Mouse (Mus musculus): Measurements from ENCODE around the gene Srgap1. TPM values are rescaled to one million over a fixed set of nuclear protein-coding genes. Genes with fewer than 3 reads are reported as not detected.

Srgap1 gene
- polyA plus RNA-seq, 1 experiment from 2014 or later: 1.1 TPM

DNA sequence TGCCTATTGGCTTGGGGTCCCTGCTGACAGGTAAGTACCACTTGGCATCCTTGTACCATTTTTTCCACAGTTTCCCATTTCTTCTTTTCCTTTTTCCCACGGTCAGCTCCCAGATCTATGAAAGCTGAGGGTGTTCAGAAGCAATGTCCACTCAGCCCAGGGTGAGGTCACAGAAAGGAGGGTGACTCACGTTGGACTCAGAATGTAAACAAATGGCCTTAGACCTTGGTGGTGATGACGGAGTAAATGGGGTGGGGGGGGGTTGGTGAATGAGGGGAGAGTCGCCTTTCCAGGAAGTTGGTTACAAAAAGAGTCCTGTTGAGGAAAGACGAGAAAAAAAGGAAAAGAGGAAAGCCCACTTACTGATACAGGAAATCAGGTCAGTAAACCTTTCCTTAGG is 224.4 kb downstream of the Srgap1 start:
- H3K4me2 ChIP-seq (ENCODE audit: low read depth, low read length): no peak overlapping the region
- H3K27ac ChIP-seq (ENCODE audit: low read length): no peak overlapping the region
- no peak overlapping the region for H3K9ac ChIP-seq (ENCODE audit: low read depth, low read length)
- no peaks in the 10 kb centered on the region for H3K36me3 ChIP-seq (ENCODE audit: control insufficient read depth, insufficient read depth)
- no peak overlapping the region for H3K4me3 ChIP-seq (ENCODE audit: low read depth, low read length)
- no peak for ATAC-seq (ENCODE audit: low read depth)
- 35% methylated on average over 5 of the region's 5 CpGs for WGBS (ENCODE audit: insufficient replicate concordance)
- H3K27me3 ChIP-seq (ENCODE audit: control insufficient read depth, insufficient read depth, low read depth, low read length): no peaks in the 10 kb centered on the region
- no peaks in the 10 kb centered on the region for H3K4me1 ChIP-seq (ENCODE audit: control insufficient read depth, low read depth, low read length)
- H3K9me3 ChIP-seq (replicated peaks; ENCODE audit: control insufficient read depth, low read length): no peaks in the 10 kb centered on the region

DNA sequence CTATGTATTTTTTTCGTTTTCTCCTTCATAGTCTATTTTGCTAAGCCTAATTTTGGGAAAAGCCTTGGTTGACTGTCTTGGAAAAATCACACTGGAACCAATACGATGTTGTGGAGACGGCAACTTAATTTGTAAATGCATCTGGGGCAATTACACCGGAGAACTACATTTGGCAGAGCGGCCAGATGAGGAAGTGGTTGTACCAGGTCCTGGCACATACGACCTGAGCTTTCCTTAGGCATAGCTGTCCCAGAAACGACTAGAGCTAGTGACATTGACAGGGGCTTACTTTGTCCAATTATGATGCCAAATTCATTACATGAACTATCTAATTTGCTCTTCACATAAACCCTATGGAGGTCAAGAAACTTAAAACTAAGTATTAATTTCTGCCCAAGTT is 226.3 kb downstream of the Srgap1 start:
- H3K36me3 ChIP-seq (ENCODE audit: control insufficient read depth, insufficient read depth): no peaks in the 10 kb centered on the region
- no peak overlapping the region for H3K4me2 ChIP-seq (ENCODE audit: low read depth, low read length)
- no peak overlapping the region for H3K9ac ChIP-seq (ENCODE audit: low read depth, low read length)
- H3K4me1 ChIP-seq (ENCODE audit: control insufficient read depth, low read depth, low read length): no peaks in the 10 kb centered on the region
- no peak for ATAC-seq (ENCODE audit: low read depth)
- no peak overlapping the region for H3K4me3 ChIP-seq (ENCODE audit: low read depth, low read length)
- H3K27ac ChIP-seq (ENCODE audit: low read length): no peak overlapping the region
- H3K9me3 ChIP-seq (replicated peaks; ENCODE audit: control insufficient read depth, low read length): no peaks in the 10 kb centered on the region
- no peaks in the 10 kb centered on the region for H3K27me3 ChIP-seq (ENCODE audit: control insufficient read depth, insufficient read depth, low read depth, low read length)
- 62% methylated on average over 7 of the region's 7 CpGs for WGBS (ENCODE audit: insufficient replicate concordance)

DNA sequence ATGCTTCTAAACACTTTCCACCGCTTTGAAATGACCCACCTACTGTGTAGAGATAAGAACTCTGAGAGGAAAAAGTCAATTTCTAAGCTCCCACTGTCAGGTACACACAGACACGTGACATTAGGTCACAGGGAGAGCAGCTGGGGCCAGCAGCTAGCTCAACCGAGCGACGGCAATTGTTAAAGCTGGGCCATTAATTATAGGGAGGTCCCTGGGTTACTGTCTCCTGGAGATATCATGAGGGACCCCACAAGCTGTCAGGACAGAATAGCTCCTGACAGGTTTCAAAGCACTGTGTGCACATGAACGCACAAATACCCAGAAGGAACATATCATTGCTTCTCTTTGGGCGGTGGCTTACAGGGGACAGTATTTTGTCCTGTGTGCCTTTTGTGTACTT is 229.1 kb downstream of the Srgap1 start:
- H3K9me3 ChIP-seq (replicated peaks; ENCODE audit: control insufficient read depth, low read length): no peaks in the 10 kb centered on the region
- no peak overlapping the region for H3K4me3 ChIP-seq (ENCODE audit: low read depth, low read length)
- no peaks in the 10 kb centered on the region for H3K36me3 ChIP-seq (ENCODE audit: control insufficient read depth, insufficient read depth)
- H3K4me1 ChIP-seq (ENCODE audit: control insufficient read depth, low read depth, low read length): no peaks in the 10 kb centered on the region
- no peak overlapping the region for H3K4me2 ChIP-seq (ENCODE audit: low read depth, low read length)
- ATAC-seq (ENCODE audit: low read depth): no peak
- H3K9ac ChIP-seq (ENCODE audit: low read depth, low read length): no peak overlapping the region
- no peaks in the 10 kb centered on the region for H3K27me3 ChIP-seq (ENCODE audit: control insufficient read depth, insufficient read depth, low read depth, low read length)
- no peak overlapping the region for H3K27ac ChIP-seq (ENCODE audit: low read length)
- WGBS (ENCODE audit: insufficient replicate concordance): 62% methylated on average over 7 of the region's 7 CpGs

DNA sequence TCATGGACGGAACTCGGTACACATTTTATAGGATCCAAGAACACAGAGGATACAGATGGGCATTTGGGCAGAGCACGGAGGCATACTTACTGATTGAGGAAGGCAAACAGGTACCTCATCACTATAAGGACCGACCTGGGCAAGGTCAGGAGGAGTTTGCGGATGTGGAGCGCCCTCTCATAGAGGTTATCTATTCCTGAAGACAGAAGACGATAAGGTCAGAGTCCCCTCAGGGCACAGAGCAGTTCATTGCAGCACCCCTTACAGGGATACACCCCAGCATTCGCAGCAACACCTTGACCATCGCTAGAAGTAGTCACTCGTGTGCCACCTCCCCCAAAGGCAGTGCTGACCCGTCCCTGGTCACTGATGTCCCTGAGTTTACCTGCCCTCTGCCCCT is 239.3 kb downstream of the Srgap1 start:
- H3K36me3 ChIP-seq (ENCODE audit: control insufficient read depth, insufficient read depth): no peaks in the 10 kb centered on the region
- no peak overlapping the region for H3K9ac ChIP-seq (ENCODE audit: low read depth, low read length)
- 69% methylated on average over 11 of the region's 11 CpGs for WGBS (ENCODE audit: insufficient replicate concordance)
- no peak for ATAC-seq (ENCODE audit: low read depth)
- H3K27ac ChIP-seq (ENCODE audit: low read length): no peak overlapping the region
- no peak overlapping the region for H3K4me2 ChIP-seq (ENCODE audit: low read depth, low read length)
- H3K4me3 ChIP-seq (ENCODE audit: low read depth, low read length): no peak overlapping the region
- H3K27me3 ChIP-seq (ENCODE audit: control insufficient read depth, insufficient read depth, low read depth, low read length): no peaks in the 10 kb centered on the region
- no peaks in the 10 kb centered on the region for H3K9me3 ChIP-seq (replicated peaks; ENCODE audit: control insufficient read depth, low read length)
- no peaks in the 10 kb centered on the region for H3K4me1 ChIP-seq (ENCODE audit: control insufficient read depth, low read depth, low read length)

DNA sequence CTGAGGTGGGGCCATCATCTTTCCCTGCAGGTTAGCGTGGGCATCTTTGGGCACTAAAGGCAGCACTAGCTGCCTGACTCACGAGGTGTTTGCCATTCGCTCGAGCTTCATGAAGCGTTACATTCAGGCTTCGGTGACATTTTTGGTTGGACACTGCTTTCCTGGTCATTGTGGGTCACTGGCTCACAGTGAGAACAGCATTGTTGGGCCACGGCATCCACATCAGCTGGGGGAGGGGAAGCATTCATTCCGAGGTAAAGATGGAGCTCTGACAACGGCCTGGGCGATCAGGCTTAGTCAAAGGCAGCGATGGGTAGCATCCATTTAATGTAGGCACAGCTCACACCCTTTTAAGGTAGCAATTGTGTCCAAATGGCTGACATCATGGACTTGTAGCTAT is 240.3 kb downstream of the Srgap1 start:
- H3K27ac ChIP-seq (ENCODE audit: low read length): no peak overlapping the region
- WGBS (ENCODE audit: insufficient replicate concordance): 68% methylated on average over 11 of the region's 11 CpGs
- H3K36me3 ChIP-seq (ENCODE audit: control insufficient read depth, insufficient read depth): no peaks in the 10 kb centered on the region
- H3K4me1 ChIP-seq (ENCODE audit: control insufficient read depth, low read depth, low read length): no peaks in the 10 kb centered on the region
- H3K27me3 ChIP-seq (ENCODE audit: control insufficient read depth, insufficient read depth, low read depth, low read length): no peaks in the 10 kb centered on the region
- H3K9ac ChIP-seq (ENCODE audit: low read depth, low read length): no peak overlapping the region
- no peak overlapping the region for H3K4me3 ChIP-seq (ENCODE audit: low read depth, low read length)
- ATAC-seq (ENCODE audit: low read depth): no peak
- H3K4me2 ChIP-seq (ENCODE audit: low read depth, low read length): no peak overlapping the region
- H3K9me3 ChIP-seq (replicated peaks; ENCODE audit: control insufficient read depth, low read length): no peaks in the 10 kb centered on the region

DNA sequence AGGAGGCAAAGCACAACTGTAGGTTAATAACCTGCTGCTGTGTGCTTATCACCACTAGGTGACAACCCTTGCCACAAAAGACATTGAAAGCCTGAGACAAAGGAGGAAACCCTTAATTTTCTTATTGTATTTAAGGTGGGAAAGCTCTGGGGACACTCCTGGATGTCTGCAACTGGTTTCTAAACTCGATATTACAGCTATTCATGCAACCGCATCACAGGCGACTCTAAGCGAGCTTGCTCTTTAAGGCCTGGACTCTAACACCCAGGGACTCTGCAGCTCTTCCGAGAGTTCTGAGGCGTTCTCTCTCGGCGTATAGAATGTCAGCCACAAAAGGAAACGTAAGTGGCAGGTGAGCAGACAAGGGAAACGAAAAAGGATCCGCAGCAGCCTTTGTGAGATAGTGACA is 241.2 kb downstream of the Srgap1 start:
- WGBS (ENCODE audit: insufficient replicate concordance): 47% methylated on average over 11 of the region's 11 CpGs
- Histone ChIP-seq H3K9ac (ENCODE audit: low read depth, low read length) (no peak overlapping the region), H3K27ac (ENCODE audit: low read length) (no peak overlapping the region), H3K36me3 (ENCODE audit: control insufficient read depth, insufficient read depth) (no peaks in the 10 kb centered on the region), H3K27me3 (ENCODE audit: control insufficient read depth, insufficient read depth, low read depth, low read length) (no peaks in the 10 kb centered on the region), H3K4me3 (ENCODE audit: low read depth, low read length) (no peak overlapping the region), H3K4me2 (ENCODE audit: low read depth, low read length) (no peak overlapping the region), H3K9me3 (replicated peaks; ENCODE audit: control insufficient read depth, low read length) (no peaks in the 10 kb centered on the region), H3K4me1 (ENCODE audit: control insufficient read depth, low read depth, low read length) (no peaks in the 10 kb centered on the region)
- no peak for ATAC-seq (ENCODE audit: low read depth)

DNA sequence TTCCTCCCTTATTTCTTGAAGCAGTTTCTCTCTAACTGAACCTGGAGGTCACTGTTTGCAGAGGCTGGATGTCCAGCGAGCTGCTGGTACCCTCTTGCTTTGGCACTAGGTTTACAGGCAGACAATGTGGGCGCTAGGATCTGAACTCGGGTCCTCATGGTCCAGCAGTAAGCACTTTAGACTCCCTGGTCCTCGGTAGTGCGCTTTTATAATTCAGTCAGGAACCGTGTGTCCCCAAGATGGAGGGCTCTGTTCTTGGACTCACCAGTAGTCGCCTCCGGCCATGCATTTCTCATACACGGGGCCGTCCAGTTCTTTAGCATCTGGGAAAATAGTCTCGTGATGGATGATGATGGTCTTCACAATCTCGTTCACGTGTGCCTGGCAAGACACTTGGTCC is 242.6 kb downstream of the Srgap1 start:
- Histone ChIP-seq H3K4me1 (ENCODE audit: control insufficient read depth, low read depth, low read length) (no peaks in the 10 kb centered on the region), H3K27me3 (ENCODE audit: control insufficient read depth, insufficient read depth, low read depth, low read length) (no peaks in the 10 kb centered on the region), H3K9ac (ENCODE audit: low read depth, low read length) (no peak overlapping the region), H3K4me2 (ENCODE audit: low read depth, low read length) (no peak overlapping the region), H3K27ac (ENCODE audit: low read length) (no peak overlapping the region), H3K4me3 (ENCODE audit: low read depth, low read length) (no peak overlapping the region), H3K36me3 (ENCODE audit: control insufficient read depth, insufficient read depth) (no peaks in the 10 kb centered on the region), H3K9me3 (replicated peaks; ENCODE audit: control insufficient read depth, low read length) (no peaks in the 10 kb centered on the region)
- WGBS (ENCODE audit: insufficient replicate concordance): 75% methylated on average over 13 of the region's 13 CpGs
- no peak for ATAC-seq (ENCODE audit: low read depth)

DNA sequence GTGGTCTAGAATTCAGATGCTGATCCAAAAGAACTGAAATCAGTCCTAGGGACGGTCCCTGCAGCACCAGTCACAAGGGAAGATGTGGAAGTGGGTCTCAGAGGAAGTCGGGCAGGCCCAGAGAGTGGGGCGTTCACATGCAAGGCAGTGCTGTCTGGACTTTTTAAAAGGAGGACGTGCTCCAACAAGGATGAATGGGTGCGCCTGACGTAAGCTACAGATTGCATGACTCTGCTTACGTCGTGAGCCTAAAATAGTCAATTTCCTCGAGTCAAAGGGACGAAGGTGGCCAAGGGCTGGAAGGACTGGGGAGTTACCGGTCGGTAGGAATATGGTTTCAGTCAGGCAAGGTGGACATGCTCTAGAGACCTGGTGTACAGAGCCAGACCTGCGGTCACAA is 247.1 kb downstream of the Srgap1 start:
- Histone ChIP-seq H3K9ac (ENCODE audit: low read depth, low read length) (no peak overlapping the region), H3K27ac (ENCODE audit: low read length) (no peak overlapping the region), H3K4me1 (ENCODE audit: control insufficient read depth, low read depth, low read length) (peaks cover 2% of the 10 kb centered on the region), H3K36me3 (ENCODE audit: control insufficient read depth, insufficient read depth) (no peaks in the 10 kb centered on the region), H3K9me3 (replicated peaks; ENCODE audit: control insufficient read depth, low read length) (no peaks in the 10 kb centered on the region), H3K4me2 (ENCODE audit: low read depth, low read length) (no peak overlapping the region), H3K27me3 (ENCODE audit: control insufficient read depth, insufficient read depth, low read depth, low read length) (no peaks in the 10 kb centered on the region), H3K4me3 (ENCODE audit: low read depth, low read length) (no peak overlapping the region)
- ATAC-seq (ENCODE audit: low read depth): 0 out of 2 replicates have a peak, but pooled peaks have one; percentile 5
- 70% methylated on average over 13 of the region's 13 CpGs for WGBS (ENCODE audit: insufficient replicate concordance)

DNA sequence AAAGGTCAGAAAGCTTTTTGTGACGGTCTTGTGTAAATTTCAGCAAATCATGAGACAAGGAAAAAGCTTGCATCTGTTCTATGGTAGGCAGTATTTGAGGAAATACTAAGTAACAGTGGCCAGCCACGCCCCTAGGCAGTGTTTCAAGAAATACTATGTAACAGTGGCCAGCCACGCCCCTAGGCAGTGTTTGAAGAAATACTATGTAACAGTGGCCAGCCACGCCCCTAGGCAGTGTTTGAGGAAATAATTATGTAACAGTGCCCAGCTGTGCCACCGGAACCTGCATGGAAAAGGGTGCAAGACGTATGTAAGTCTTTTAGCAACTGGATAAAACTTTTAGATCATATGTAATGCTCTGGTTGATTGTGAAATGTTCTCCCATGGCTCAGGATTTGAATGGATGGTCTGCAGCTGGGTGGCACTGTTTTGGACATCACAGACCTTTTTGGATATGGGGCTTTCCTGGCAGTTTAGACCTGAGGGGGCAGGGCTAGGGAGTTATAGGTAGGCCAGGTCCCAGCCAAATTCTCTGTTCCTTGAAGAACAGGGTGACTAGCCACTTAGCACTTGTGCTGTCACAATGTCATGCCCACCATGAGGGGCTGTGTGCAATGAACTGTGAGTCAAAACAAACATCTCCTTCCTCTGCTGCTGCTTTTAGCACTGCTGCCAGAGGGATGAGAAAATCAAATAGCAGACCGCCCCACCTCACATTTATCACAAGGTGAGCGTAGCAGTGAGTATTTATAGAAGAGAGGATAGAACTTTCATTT is 250.9 kb downstream of the Srgap1 start:
- H3K4me2 ChIP-seq (ENCODE audit: low read depth, low read length): no peak overlapping the region
- WGBS (ENCODE audit: insufficient replicate concordance): 42% methylated on average over 8 of the region's 8 CpGs

More for the DNA sequence above, 250.9 kb downstream of the Srgap1 start:
- no peaks in the 10 kb centered on the region for H3K9me3 ChIP-seq (replicated peaks; ENCODE audit: control insufficient read depth, low read length)
- no peak overlapping the region for H3K27ac ChIP-seq (ENCODE audit: low read length)
- H3K4me3 ChIP-seq (ENCODE audit: low read depth, low read length): no peak overlapping the region
- ATAC-seq (ENCODE audit: low read depth): peak; percentile 74
- H3K9ac ChIP-seq (ENCODE audit: low read depth, low read length): no peak overlapping the region
- no peaks in the 10 kb centered on the region for H3K36me3 ChIP-seq (ENCODE audit: control insufficient read depth, insufficient read depth)
- H3K4me1 ChIP-seq (ENCODE audit: control insufficient read depth, low read depth, low read length): peaks cover 2% of the 10 kb centered on the region
- H3K27me3 ChIP-seq (ENCODE audit: control insufficient read depth, insufficient read depth, low read depth, low read length): no peaks in the 10 kb centered on the region

Measured in liver, embryonic 16.5 days (tissue).